Mouse (Mus musculus) kidney, adult 2 months (tissue): ENCODE data around the gene Hsph1. TPM values are rescaled to one million over a fixed set of nuclear protein-coding genes. Genes with fewer than 3 reads are reported as not detected.

ENCODE experiments used
- DNase-seq: peaks from one replicate; pipeline ENCODE4 v3.0.0; 2021
- H3K27ac ChIP-seq: fragments of 200-500 bp; 2 replicates; pipeline ENCODE4 v1.5.1; 2012; ENCODE audit warnings: low read depth, low read length, control low read depth, inconsistent platforms; ENCODE audit not compliant: insufficient read depth
- H3K27me3 ChIP-seq: fragments of 200-500 bp; replicated peaks from 2 replicates; pipeline ENCODE4 v1.6.1; 2012; ENCODE audit warnings: mild to moderate bottlenecking, moderate library complexity, low read length, inconsistent platforms; ENCODE audit not compliant: control insufficient read depth, insufficient read depth
- H3K36me3 ChIP-seq: fragments of 200-500 bp; 2 replicates; pipeline ENCODE4 v1.6.1; 2012; ENCODE audit warnings: mild to moderate bottlenecking, moderate library complexity, low read length, inconsistent platforms; ENCODE audit not compliant: control insufficient read depth, insufficient read depth
- H3K4me1 ChIP-seq: fragments of 200-500 bp; 2 replicates; pipeline ENCODE4 v1.6.1; 2011; ENCODE audit warnings: low read length; ENCODE audit not compliant: control insufficient read depth, insufficient read depth
- H3K4me3 ChIP-seq: fragments of 200-500 bp; 2 replicates; pipeline ENCODE4 v1.5.1; 2011; ENCODE audit warnings: mild to moderate bottlenecking, low read depth, low read length, control low read depth; ENCODE audit not compliant: insufficient read depth
- CTCF ChIP-seq: fragments of 200-500 bp; conservative IDR thresholded peaks from 2 replicates; pipeline ENCODE4 v1.5.1; 2011; ENCODE audit warnings: low read depth, mild to moderate bottlenecking, control low read depth, low read length, moderate library complexity, mixed read lengths; ENCODE audit not compliant: insufficient read depth, insufficient read length
- POLR2A ChIP-seq: fragments of 200-500 bp; IDR thresholded peaks from one replicate; pipeline ENCODE4 v1.6.1; 2011; ENCODE audit warnings: low read depth, low read length, control low read depth
- WGBS: fragments of 180-500 bp; shearing (Covaris S2); methylation state at CpG from one replicate; pipeline ENCODE4 v1.1.7; 2018; 5-methylcytosine and 5-hydroxymethylcytosine counted together
- polyA plus RNA-seq: library from polyadenylated mRNA; depleted of rRNA; stranded (reverse); fragments of >200 nt; gene quantifications from 2 replicates; pipeline ENCODE4 v1.2.3, GENCODE M21; 2012

The Hsph1 gene
- polyA plus RNA-seq, 1 experiment: 24.0 TPM

- Histone ChIP-seq H3K27me3 (no peaks in the 10 kb centered on the region), H3K4me3 (no peak overlapping the region), H3K36me3 (no peaks in the 10 kb centered on the region), H3K4me1 (no peaks in the 10 kb centered on the region; the same call in 1 of the 2 replicates), H3K27ac (no peak overlapping the region)
- TF ChIP-seq POLR2A (no peak), CTCF (no peak)
- DNase-seq: no peak
- 85% methylated on average over 11 of the region's 11 CpGs for WGBS
Observed at GRCm38 (mm10) chr5:149587327-149587895, 48.8 kb downstream of the Hsph1 start.

- TF ChIP-seq CTCF (no peak; the same call in 1 of the 2 replicates), POLR2A (no peak)
- no peaks in the 10 kb centered on the region for H3K27me3 ChIP-seq
- no peaks in the 10 kb centered on the region for H3K36me3 ChIP-seq
- H3K4me1 ChIP-seq: no peaks in the 10 kb centered on the region; the same call in 1 of the 2 replicates
- no peak overlapping the region for H3K4me3 ChIP-seq
- DNase-seq: peak; percentile 46
- WGBS: 77% methylated on average over 10 of the region's 10 CpGs
- H3K27ac ChIP-seq: no peak overlapping the region
Observed at GRCm38 (mm10) chr5:149585910-149586309, 50.3 kb downstream of the Hsph1 start.

GRCm38 (mm10) chr5:149585231-149585630, 50.9 kb downstream of the Hsph1 start:
- no peak for TF ChIP-seq POLR2A
- TF ChIP-seq CTCF: no peak
- Histone ChIP-seq H3K4me3 (no peak overlapping the region), H3K27me3 (no peaks in the 10 kb centered on the region), H3K36me3 (no peaks in the 10 kb centered on the region), H3K4me1 (no peaks in the 10 kb centered on the region; the same call in 1 of the 2 replicates), H3K27ac (no peak overlapping the region)
- no peak for DNase-seq
- WGBS: 86% methylated on average over 1 of the region's 1 CpGs

GRCm38 (mm10) chr5:149584154-149584655, 52.0 kb downstream of the Hsph1 start:
- no peak for TF ChIP-seq POLR2A
- TF ChIP-seq CTCF: no peak
- Histone ChIP-seq H3K27me3 (no peaks in the 10 kb centered on the region), H3K4me1 (no peaks in the 10 kb centered on the region; the same call in 1 of the 2 replicates), H3K27ac (no peak overlapping the region), H3K36me3 (no peaks in the 10 kb centered on the region), H3K4me3 (no peak overlapping the region)
- DNase-seq: peak; percentile 32
- 49% methylated on average over 8 of the region's 8 CpGs for WGBS

GRCm38 (mm10) chr5:149583507-149583906, 52.7 kb downstream of the Hsph1 start:
- DNase-seq: no peak
- no peaks in the 10 kb centered on the region; the same call in 1 of the 2 replicates for H3K4me1 ChIP-seq
- H3K27me3 ChIP-seq: no peaks in the 10 kb centered on the region
- no peaks in the 10 kb centered on the region for H3K36me3 ChIP-seq
- WGBS: 51% methylated on average over 8 of the region's 8 CpGs
- no peak for TF ChIP-seq CTCF
- TF ChIP-seq POLR2A: no peak
- no peak overlapping the region for H3K27ac ChIP-seq
- no peak overlapping the region for H3K4me3 ChIP-seq

- TF ChIP-seq CTCF (no peak), POLR2A (no peak)
Observed at GRCm38 (mm10) chr5:149582642-149583262, 53.4 kb downstream of the Hsph1 start.

GRCm38 (mm10) chr5:149577449-149577848, 58.7 kb downstream of the Hsph1 start:
- Histone ChIP-seq H3K27ac (no peak overlapping the region), H3K36me3 (no peaks in the 10 kb centered on the region), H3K4me1 (no peaks in the 10 kb centered on the region), H3K4me3 (no peak overlapping the region), H3K27me3 (no peaks in the 10 kb centered on the region)
- no peak for TF ChIP-seq CTCF
- TF ChIP-seq POLR2A: no peak
- DNase-seq: no peak
- 41% methylated on average over 10 of the region's 10 CpGs for WGBS

More at GRCm38 (mm10) chr5:149582642-149583262, 53.4 kb downstream of the Hsph1 start:
- H3K4me3 ChIP-seq: no peak overlapping the region
- H3K4me1 ChIP-seq: no peaks in the 10 kb centered on the region
- WGBS: 66% methylated on average over 5 of the region's 5 CpGs
- no peaks in the 10 kb centered on the region for H3K27me3 ChIP-seq
- no peaks in the 10 kb centered on the region for H3K36me3 ChIP-seq
- no peak for DNase-seq
- H3K27ac ChIP-seq: no peak overlapping the region
